Mouse (Mus musculus) heart, postnatal 0 days (tissue): ENCODE measurements around the gene Rsph3a.

Experiments
- CTCF ChIP-seq: IDR thresholded peaks from 2 replicates; pipeline ENCODE4 v1.5.1; 2016; ENCODE audit warnings: antibody characterized with exemption, control low read depth, low read depth
- EP300 ChIP-seq: IDR thresholded peaks from 2 replicates; pipeline ENCODE4 v1.6.1; 2016; ENCODE audit warnings: antibody characterized with exemption, low read depth

DNA sequence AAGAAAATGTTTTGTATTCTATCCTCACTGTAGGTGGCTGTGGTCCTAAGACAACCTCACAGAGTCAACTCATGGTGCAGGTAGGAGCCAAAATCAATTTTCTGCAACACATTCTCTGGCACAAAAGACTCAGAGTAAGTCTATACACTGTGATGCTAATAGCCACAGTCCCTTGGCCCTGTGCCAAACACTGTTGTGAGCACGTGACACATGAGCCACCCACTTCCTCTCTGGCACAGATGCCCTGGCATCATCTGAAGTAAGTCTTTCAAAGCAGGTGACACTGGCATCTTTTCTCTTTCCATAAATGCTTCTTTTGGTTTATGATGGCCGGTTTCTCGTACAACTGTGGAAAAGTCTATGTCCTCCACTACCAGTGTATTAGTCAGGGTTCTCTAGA is 43.1 kb upstream of the Rsph3a start:
- TF ChIP-seq EP300: no peak
- no peak for TF ChIP-seq CTCF
